Mouse (Mus musculus) liver, embryonic 14.5 days (tissue): Measurements from ENCODE around the gene Gm10447.
A peak's percentile ranks its signal among the peaks of the same experiment; 100 is the strongest.

Experiments
- CTCF ChIP-seq: IDR thresholded peaks from 2 replicates; pipeline ENCODE4 v1.5.1; 2016; ENCODE audit warnings: antibody characterized with exemption, low read depth, control low read depth
- EP300 ChIP-seq: IDR thresholded peaks from 2 replicates; pipeline ENCODE4 v1.6.1; 2016; ENCODE audit warnings: antibody characterized with exemption, low read depth

DNA sequence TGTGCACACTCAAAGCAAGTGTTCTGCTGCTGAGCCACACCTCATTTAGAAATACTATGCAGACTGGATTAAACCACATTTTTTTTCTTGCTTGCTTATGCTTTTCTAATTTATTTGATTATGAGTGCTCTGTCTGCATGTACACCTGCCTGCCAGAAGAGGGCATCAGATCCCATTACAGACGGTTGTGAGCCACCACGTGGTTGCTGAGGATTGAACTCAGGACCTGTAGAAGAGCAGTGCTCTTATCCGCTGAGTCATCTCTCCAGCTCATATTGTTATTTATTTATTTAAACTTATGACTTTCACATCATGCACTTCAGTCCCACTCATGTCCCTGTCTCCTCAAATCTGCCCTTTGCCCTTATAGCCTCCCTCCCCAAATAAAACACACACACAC lies 28.8 kb upstream of the Gm10447 start:
- TF ChIP-seq CTCF (peak; percentile 83), EP300 (no peak)
